Mouse (Mus musculus): ENCODE results near the gene Nell2. TPM values are rescaled to one million over a fixed set of nuclear protein-coding genes. Genes with fewer than 3 reads are reported as not detected.

Nell2 gene
- polyA plus RNA-seq, 1 experiment from 2014 or later: 35.8 TPM

DNA sequence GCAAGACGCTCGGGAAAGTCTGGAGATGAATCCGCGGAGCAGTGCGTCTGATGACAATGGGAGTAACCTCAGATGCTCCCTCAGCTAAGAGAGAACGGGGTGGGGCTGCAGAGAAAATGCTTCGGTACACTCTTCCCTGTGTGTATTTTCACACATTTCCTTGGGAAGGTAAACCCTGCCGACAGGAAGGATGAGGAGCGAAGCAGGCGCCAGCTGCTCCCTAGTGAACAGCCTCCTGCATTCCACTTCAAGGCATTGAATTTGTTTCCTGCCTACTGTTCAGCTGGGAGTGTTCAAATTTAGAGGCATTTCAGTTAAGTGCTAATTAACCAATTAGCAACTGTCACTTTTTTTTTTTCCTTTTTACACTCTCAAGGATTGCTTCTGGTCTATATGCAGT is 342.1 kb downstream of the Nell2 start:
- no peak for DNase-seq (ENCODE audit: extremely low spot score, low spot score)
- Histone ChIP-seq H3K27ac (no peak overlapping the region), H3K4me3 (no peak overlapping the region), H3K4me1 (peaks cover 14% of the 10 kb centered on the region), H3K36me3 (replicated peaks) (no peaks in the 10 kb centered on the region), H3K9me3 (peaks cover 3% of the 10 kb centered on the region; the same call in 1 of the 2 replicates), H3K27me3 (ENCODE audit: poor library complexity, severe bottlenecking) (no peaks in the 10 kb centered on the region)
- WGBS: 79% methylated on average over 10 of the region's 10 CpGs

DNA sequence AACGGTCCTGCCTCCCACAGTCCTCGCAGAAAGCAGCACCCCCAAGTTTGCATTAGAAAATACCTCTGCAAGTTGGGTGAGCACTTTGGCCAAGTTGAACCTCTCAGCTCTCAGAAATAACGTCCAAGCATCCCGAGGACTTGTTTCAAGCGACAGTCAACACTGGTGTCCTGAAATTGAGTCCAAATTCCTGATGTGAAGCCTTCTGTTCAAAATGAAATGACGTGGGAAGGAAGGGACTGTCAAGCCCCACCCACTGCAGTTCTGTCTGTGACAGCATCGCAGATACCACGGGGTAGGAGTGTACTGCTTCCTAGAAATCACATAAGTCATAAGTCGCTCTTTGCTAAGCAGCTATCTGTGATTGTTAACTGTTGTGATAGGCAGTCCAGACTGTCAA is 342.9 kb downstream of the Nell2 start:
- Histone ChIP-seq H3K4me3 (no peak overlapping the region), H3K27me3 (ENCODE audit: poor library complexity, severe bottlenecking) (no peaks in the 10 kb centered on the region), H3K27ac (no peak overlapping the region), H3K9me3 (peaks cover 3% of the 10 kb centered on the region; the same call in 1 of the 2 replicates), H3K4me1 (peaks cover 14% of the 10 kb centered on the region), H3K36me3 (replicated peaks) (no peaks in the 10 kb centered on the region)
- WGBS: 58% methylated on average over 9 of the region's 9 CpGs
- no peak for DNase-seq (ENCODE audit: extremely low spot score, low spot score)

DNA sequence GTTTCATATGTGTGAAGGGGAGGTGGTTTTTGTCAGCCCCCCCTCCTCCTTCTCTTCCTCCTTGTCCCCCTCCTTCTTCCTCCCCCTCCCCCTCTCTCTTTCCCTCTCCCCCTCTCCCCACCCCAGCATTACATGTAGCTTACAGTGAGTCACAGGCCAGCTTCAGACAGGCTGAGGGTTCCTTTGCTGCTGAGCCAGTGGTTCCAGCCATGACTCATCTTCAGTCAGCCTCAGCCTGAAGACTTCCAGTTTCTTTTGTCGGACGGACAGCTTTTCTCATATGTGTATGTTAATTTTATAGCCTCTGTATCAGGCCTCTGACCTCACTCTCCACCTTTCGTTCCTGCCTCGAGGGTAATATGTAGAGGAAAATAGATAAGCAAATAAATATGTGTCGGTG is 344.9 kb downstream of the Nell2 start:
- Histone ChIP-seq H3K27ac (no peak overlapping the region), H3K4me1 (peaks cover 14% of the 10 kb centered on the region), H3K36me3 (replicated peaks) (no peaks in the 10 kb centered on the region), H3K27me3 (ENCODE audit: poor library complexity, severe bottlenecking) (no peaks in the 10 kb centered on the region), H3K9me3 (peaks cover 3% of the 10 kb centered on the region; the same call in 1 of the 2 replicates), H3K4me3 (no peak overlapping the region)
- DNase-seq (ENCODE audit: extremely low spot score, low spot score): no peak
- WGBS: 87% methylated on average over 5 of the region's 5 CpGs

DNA sequence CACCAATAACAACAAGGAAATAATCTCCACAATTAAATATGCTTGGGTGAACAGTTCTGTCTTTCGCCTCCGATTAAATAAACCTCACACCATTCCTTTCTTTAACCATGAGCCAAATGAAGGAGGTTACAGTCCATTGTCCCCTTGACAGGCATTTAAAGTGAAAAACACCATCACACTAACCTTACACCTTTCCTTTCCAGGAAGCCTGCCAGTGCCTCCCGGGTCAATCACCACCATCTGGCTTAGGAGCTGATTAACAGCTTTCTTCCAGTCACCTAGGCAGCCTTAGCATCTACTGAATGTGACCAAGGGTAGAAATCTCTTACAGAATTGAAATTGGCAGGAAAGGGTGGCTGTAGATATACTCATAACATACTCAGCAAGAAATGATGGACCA is 371.5 kb downstream of the Nell2 start:
- Histone ChIP-seq H3K4me1 (no peaks in the 10 kb centered on the region), H3K27me3 (ENCODE audit: poor library complexity, severe bottlenecking) (no peaks in the 10 kb centered on the region), H3K27ac (no peak overlapping the region), H3K9me3 (no peaks in the 10 kb centered on the region), H3K36me3 (replicated peaks) (no peaks in the 10 kb centered on the region), H3K4me3 (no peak overlapping the region)
- WGBS: 67% methylated on average over 3 of the region's 3 CpGs
- DNase-seq (ENCODE audit: extremely low spot score, low spot score): no peak

DNA sequence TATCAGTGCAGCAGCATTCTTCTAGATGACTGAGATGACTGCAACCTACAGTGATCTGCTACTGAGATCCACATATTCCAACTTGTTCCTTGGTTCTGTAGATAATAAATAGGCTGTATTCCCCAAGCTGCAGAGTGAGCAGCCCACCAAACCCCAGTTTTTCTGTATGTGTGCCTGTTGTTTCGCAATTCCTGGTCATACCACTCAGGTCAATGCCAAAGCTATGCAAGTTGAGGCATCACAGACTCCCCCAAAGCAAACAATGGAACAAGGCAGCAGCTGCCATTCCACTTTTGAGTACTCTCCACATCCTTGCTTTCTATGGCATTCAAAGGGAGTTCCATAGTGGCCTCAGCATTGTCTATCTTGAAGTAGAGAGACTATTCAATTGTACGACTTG is 383.2 kb downstream of the Nell2 start:
- WGBS: 90% methylated on average over 2 of the region's 2 CpGs
- no peak for DNase-seq (ENCODE audit: extremely low spot score, low spot score)
- H3K4me3 ChIP-seq: no peak overlapping the region
- H3K9me3 ChIP-seq: no peaks in the 10 kb centered on the region
- no peaks in the 10 kb centered on the region for H3K27me3 ChIP-seq (ENCODE audit: poor library complexity, severe bottlenecking)
- no peaks in the 10 kb centered on the region for H3K36me3 ChIP-seq (replicated peaks)
- no peak overlapping the region for H3K27ac ChIP-seq
- H3K4me1 ChIP-seq: no peaks in the 10 kb centered on the region

DNA sequence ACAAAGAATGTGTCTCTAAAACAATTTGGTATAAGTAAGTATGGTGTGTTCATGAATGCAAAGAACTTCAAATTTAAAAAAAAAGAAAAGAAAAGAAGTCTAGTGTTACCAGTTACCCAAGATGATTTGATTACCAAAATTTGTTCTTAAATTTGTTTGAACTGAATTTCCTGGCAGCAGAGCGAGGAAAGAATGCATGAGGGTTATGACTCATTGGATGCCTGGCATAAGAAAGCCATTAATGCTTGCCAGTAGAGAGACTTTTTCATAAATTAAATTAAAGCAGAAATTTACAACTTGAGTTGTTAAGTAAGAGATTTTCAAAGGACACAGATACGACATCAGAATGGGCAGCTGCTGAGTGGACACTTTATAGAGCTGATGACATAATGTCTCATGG is 384.2 kb downstream of the Nell2 start:
- H3K4me3 ChIP-seq: no peak overlapping the region
- 85% methylated on average over 2 of the region's 2 CpGs for WGBS
- DNase-seq (ENCODE audit: extremely low spot score, low spot score): no peak
- H3K27ac ChIP-seq: no peak overlapping the region
- H3K27me3 ChIP-seq (ENCODE audit: poor library complexity, severe bottlenecking): no peaks in the 10 kb centered on the region
- H3K9me3 ChIP-seq: no peaks in the 10 kb centered on the region
- H3K4me1 ChIP-seq: no peaks in the 10 kb centered on the region
- H3K36me3 ChIP-seq (replicated peaks): no peaks in the 10 kb centered on the region

DNA sequence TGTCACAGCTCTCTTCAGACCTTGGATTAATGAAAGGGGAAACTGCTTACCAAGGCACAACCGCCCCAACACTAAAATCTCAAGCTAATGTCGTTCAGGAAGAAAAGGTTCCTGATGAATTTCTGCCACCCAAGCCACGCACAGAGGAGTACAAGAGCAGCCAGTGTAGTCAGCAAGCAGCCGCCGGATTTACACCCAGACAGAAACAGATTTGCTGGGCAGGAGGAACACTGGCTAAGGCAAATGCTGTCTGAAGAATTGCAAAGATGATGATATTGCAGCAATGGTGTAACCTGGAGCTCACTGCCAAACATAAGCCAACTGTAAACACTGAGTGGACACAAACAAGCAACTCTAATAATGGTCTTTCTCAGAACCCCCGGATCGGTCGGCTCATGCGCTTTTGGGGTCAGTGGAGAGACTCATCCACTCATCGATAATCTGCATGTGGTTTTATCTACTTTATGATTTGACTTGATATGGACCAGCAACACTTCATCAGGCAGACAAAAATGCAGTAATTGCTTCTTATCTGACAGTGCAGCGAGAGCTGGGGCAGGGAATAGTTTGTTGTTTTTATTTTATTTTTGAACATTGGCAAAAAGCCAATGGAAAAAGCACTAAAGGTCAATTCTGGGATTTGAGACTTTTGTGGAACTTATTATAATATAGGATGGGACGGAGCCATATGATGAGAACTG is 389.5 kb downstream of the Nell2 start:
- WGBS: 90% methylated on average over 12 of the region's 12 CpGs

DNA sequence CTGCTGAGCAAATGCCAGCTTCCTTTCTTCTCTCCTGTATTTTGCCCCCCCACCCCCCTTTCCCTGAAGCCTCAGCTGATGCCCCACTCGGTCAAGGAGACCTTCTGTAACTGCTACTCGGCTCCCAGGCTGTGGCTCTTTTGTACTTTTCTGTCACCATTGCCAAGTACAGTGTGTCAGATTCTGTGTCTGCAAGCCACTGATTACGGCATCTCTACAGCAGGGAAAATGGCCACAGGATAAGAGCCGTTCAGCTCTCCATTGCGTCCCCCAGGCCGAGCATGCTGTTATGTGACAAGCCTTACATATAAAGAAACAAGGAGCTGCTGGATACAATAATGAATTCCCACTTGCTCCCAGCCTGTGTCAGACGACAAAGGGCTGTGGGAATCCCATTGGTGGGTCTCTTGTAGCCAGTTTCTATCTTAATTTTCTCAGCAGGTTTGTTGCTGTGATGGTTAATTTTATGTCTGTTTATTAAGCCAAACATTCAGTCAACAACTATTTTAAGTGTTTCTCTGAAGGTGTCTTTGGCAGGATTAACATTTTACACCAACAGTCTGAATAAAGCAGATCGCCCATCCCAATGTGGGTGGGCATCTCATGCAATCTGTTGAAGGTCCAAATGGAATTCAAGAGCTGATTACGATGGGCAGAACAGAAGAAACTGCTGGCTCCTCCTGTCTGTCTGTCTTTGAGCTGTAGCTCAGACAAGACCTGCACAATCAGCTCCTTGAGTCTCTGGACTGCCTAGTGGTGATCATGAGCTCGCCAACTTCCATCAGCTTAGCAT is 391.1 kb downstream of the Nell2 start:
- Histone ChIP-seq H3K36me3 (replicated peaks) (no peaks in the 10 kb centered on the region), H3K4me1 (no peaks in the 10 kb centered on the region), H3K27ac (no peak overlapping the region), H3K9me3 (no peaks in the 10 kb centered on the region), H3K27me3 (ENCODE audit: poor library complexity, severe bottlenecking) (no peaks in the 10 kb centered on the region), H3K4me3 (no peak overlapping the region)
- WGBS: 84% methylated on average over 10 of the region's 10 CpGs
- no peak for DNase-seq (ENCODE audit: extremely low spot score, low spot score)

More for the DNA sequence above, 389.5 kb downstream of the Nell2 start:
- no peak for DNase-seq (ENCODE audit: extremely low spot score, low spot score)
- H3K27ac ChIP-seq: no peak overlapping the region
- no peaks in the 10 kb centered on the region for H3K36me3 ChIP-seq (replicated peaks)
- H3K4me1 ChIP-seq: no peaks in the 10 kb centered on the region
- no peaks in the 10 kb centered on the region for H3K9me3 ChIP-seq
- H3K27me3 ChIP-seq (ENCODE audit: poor library complexity, severe bottlenecking): no peaks in the 10 kb centered on the region
- H3K4me3 ChIP-seq: no peak overlapping the region

DNA sequence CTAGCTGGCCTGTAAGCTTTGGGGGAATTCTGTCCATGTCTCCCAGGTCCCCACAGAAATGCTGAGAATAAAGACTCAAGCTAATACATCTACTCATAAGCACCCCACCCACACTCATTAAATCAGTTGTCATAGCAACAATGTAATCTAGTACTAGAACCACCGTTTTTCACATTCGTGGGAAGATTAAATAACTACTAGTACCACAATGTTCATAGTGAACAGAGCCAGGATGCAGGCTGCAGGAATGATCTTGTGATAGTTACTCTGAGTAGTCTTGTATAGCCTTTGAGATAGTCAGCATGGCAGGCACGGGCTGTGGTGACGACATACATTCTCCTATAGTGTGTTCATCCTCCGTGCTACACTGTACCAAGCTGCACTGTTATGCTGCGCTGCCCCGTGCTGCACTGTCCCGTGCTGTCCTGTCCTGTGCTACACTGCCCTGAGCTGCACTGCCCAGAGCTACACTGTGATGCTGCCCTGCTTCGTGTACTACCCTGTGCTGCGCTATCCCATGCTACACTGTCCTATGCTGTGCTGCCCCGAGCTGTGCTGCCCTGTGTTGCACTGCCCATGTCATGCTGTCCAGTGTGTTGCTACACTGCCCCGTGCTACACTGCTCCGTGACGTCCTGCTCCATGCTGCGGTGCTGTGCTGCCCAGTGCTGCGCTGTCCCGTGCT is 392.3 kb downstream of the Nell2 start:
- H3K4me3 ChIP-seq: no peak overlapping the region
- no peaks in the 10 kb centered on the region for H3K27me3 ChIP-seq (ENCODE audit: poor library complexity, severe bottlenecking)
- no peak for DNase-seq (ENCODE audit: extremely low spot score, low spot score)
- H3K36me3 ChIP-seq (replicated peaks): no peaks in the 10 kb centered on the region
- no peaks in the 10 kb centered on the region for H3K4me1 ChIP-seq
- WGBS: 93% methylated on average over 17 of the region's 17 CpGs
- no peak overlapping the region for H3K27ac ChIP-seq
- H3K9me3 ChIP-seq: no peaks in the 10 kb centered on the region

DNA sequence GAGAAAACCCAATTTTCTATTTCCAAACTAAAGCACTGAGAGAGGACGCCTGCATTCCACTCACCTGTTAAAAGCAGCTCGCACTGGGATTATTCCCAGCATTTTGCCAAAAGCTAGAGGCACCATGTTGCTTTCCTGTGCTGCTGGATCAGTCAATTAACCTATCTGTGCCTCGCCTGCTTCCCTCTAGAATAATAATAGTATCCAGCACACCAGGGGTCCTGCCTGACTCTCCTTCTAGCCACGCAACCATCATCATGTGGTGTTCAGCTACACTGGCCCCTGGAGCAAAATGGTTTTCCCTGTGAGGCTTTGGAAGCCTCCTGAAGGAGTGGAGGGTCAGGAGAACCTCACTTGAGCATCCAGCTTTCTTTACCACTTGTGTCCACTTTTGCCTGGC is 397.0 kb downstream of the Nell2 start:
- DNase-seq (ENCODE audit: extremely low spot score, low spot score): no peak
- Histone ChIP-seq H3K4me1 (no peaks in the 10 kb centered on the region), H3K36me3 (replicated peaks) (no peaks in the 10 kb centered on the region), H3K4me3 (no peak overlapping the region), H3K9me3 (no peaks in the 10 kb centered on the region), H3K27me3 (ENCODE audit: poor library complexity, severe bottlenecking) (no peaks in the 10 kb centered on the region), H3K27ac (no peak overlapping the region)
- 76% methylated on average over 4 of the region's 4 CpGs for WGBS

DNA sequence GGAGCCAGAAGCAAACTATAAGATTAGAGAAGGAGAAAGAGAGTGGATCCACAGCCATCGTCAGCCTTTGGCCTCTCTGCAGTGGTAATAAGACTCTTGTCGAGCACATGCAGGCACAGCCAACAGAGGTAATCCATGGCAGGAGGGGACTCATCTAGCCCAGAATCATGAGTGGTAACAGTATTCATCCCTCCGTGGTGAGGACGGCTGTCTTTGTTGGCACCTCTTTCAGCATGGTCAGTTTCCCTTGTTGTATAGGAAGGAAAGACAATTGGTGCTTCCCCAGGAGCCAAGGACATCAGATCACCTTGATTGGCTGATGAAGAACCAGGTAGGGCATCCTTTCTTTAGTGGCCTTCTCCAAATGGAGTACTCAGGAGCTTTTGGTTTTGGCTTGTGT is 419.7 kb downstream of the Nell2 start:
- 96% methylated on average over 4 of the region's 4 CpGs for WGBS
- Histone ChIP-seq H3K4me3 (no peak overlapping the region), H3K27me3 (ENCODE audit: poor library complexity, severe bottlenecking) (no peaks in the 10 kb centered on the region), H3K9me3 (no peaks in the 10 kb centered on the region), H3K4me1 (no peaks in the 10 kb centered on the region), H3K27ac (no peak overlapping the region), H3K36me3 (replicated peaks) (no peaks in the 10 kb centered on the region)
- no peak for DNase-seq (ENCODE audit: extremely low spot score, low spot score)

DNA sequence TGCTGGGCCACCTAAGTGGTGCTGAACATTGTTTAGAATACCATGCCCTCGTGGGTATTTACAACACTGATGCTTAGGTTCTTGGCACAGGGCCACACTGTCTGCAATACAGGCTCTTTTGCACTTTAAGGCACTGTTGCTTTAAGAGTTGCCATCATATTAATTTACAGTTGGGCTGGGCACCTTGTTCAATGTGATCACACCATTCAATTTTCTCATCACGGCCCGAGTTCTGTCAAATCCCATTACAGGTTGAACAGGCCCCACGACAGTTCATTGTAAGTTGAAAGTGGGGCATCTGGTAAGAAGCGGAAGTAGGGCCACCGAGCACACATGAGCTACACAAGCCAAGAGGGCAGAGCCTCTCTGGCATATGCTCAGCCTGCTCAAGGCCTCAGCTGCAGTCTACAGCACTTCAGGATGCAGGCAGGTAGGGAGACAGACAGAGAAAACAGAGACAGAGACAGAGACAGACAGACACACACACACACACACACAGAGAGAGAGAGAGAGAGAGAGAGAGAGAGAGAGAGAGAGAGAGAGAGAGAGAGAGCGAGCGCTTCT is 421.0 kb downstream of the Nell2 start:
- H3K27ac ChIP-seq: no peak overlapping the region
- no peak for DNase-seq (ENCODE audit: extremely low spot score, low spot score)
- WGBS: 88% methylated on average over 8 of the region's 8 CpGs
- no peaks in the 10 kb centered on the region for H3K4me1 ChIP-seq
- no peaks in the 10 kb centered on the region for H3K9me3 ChIP-seq
- no peak overlapping the region for H3K4me3 ChIP-seq
- no peaks in the 10 kb centered on the region for H3K27me3 ChIP-seq (ENCODE audit: poor library complexity, severe bottlenecking)
- H3K36me3 ChIP-seq (replicated peaks): no peaks in the 10 kb centered on the region

DNA sequence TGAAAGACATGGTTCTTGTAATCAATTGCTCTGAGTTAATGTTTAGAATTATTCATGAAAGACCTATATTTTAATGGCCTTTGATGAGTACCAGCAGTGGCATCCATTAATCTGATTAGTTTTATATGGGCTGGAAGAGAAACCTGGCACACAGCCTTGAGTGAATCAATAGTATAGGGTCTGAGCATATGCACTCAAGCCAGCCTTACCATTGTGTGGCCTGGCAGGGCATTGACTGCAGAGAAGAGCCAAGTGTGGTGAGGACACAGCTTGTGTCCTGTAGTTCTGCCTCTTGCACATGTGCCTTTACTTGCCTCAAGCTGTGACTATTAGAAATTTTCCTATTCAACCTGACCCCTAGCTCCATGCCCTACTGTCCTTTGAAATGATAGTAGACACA is 426.8 kb downstream of the Nell2 start:
- Histone ChIP-seq H3K27ac (no peak overlapping the region), H3K9me3 (no peaks in the 10 kb centered on the region), H3K4me3 (no peak overlapping the region), H3K27me3 (ENCODE audit: poor library complexity, severe bottlenecking) (no peaks in the 10 kb centered on the region), H3K36me3 (replicated peaks) (no peaks in the 10 kb centered on the region), H3K4me1 (no peaks in the 10 kb centered on the region)
- no peak for DNase-seq (ENCODE audit: extremely low spot score, low spot score)
